Mouse (Mus musculus): Measurements from ENCODE around the gene Ccdc170. TPM values are rescaled to one million over a fixed set of nuclear protein-coding genes. Genes with fewer than 3 reads are reported as not detected.

Gene Ccdc170
- polyA plus RNA-seq, 1 experiment from 2014 or later, result not detected

Other genes with a start within 250 kb of the Ccdc170 start
- gene Akap12, start 216.1 kb upstream of the Ccdc170 start, polyA plus RNA-seq (2015; fragmentation: Nextera tagmentation; extraction: Ambion mirVana), result 4.6 and 4.9 TPM in 2 replicates
- 3.9 and 4.2 TPM in 2 replicates for gene Zbtb2, start 94.4 kb upstream of the Ccdc170 start, polyA plus RNA-seq (2015; fragmentation: Nextera tagmentation; extraction: Ambion mirVana)
- gene Rmnd1, start 50.1 kb upstream of the Ccdc170 start, polyA plus RNA-seq (2015; fragmentation: Nextera tagmentation; extraction: Ambion mirVana), result 16.4 and 22.9 TPM in 2 replicates
- gene Armt1, start 50.0 kb upstream of the Ccdc170 start, polyA plus RNA-seq (2015; fragmentation: Nextera tagmentation; extraction: Ambion mirVana), result 12.7 and 12.8 TPM in 2 replicates
- gene Esr1, start 129.1 kb downstream of the Ccdc170 start, polyA plus RNA-seq (2015; fragmentation: Nextera tagmentation; extraction: Ambion mirVana), result 0.36 and 0.47 TPM in 2 replicates